Mouse (Mus musculus) adipocyte (in vitro differentiated cells): Measurements from ENCODE around the gene Pla2r1.

Source experiments
- DNase-seq: peaks from one replicate; pipeline ENCODE4 v3.0.0-alpha.2; 2016; ENCODE audit warnings: low spot score

Pla2r1 gene

DNA sequence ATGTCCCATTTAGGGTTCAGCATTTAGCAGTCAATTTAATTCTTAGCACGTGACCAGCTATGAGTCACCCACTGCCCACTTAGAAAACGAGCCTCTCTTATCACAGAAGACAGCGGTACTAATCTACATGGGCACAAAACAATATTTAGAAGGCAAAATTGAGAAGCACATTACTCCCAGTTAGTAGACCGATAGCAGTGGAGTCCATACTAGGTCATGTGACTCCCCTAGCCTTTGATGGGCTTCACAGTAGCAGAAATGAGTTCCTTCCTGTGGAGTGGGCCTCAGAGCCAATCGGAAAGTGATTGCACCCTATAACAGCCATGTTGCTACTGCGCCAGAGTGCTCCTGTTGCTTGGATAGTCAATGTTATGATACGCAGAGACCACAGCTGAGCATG, 148.3 kb downstream of the Pla2r1 start:
- no peak for DNase-seq

- DNase-seq, result no peak
These were observed 151.4 kb downstream of the Pla2r1 start for GRCm38 (mm10) chr2:60401694-60402093.

DNA sequence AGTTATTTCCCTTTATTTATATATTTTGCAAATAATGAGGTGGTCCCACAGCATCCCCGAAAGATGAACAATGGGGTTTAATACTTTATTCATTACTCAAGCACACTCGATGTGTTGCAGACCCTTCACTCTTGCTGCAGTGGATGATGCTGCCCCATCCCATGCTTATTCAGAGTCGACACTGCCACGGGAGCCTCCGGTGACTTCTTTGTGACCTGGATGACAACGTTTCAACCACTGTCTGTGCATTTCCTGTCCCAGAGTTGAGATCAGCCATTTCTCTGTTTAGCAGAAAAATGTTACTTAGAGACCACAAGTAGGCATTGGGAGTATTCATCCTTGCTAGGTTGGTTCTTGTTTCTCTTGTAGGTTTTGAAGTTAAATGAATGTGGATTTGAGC, 159.3 kb downstream of the Pla2r1 start:
- no peak for DNase-seq

- no peak for DNase-seq
These were observed 160.8 kb downstream of the Pla2r1 start for GRCm38 (mm10) chr2:60392286-60392685.

DNA sequence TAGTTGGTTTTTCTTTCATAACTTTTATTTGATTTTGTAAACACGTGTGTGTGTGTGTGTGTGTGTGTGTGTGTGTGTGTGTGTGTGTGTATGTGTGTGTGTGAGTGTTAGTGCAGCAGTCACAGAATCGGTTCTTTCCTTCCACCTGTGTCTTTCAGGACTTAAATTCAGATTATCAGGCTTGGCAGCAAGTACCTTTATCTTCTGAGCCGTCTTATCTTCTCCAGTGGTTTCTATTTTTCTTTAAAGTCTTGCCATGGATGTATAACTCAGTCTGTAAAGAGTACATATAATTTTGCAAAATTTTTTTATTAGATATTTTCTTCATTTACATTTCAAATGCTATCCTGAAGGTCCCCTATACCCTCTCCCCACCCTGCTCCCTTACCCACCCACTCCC, 165.7 kb downstream of the Pla2r1 start:
- no peak for DNase-seq

DNA sequence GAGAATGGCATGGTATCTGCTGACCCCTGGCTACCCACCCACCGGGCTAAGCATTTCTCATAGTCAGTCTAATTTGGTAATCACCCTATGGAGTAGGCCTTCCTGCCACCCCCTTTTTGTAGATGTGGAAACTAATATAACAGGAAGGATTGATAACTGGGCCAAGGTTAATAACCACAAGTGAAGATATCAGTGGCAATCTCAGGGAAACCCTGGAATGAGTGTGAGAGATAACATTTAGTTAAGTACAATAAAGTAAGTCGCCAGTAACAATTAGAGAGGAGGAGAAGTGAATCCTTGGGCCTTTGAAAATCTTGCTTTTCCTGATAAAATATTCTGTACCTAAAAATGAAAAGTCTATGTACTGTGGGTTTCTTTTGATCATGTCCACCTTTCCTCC, 166.3 kb downstream of the Pla2r1 start:
- DNase-seq, result no peak

DNA sequence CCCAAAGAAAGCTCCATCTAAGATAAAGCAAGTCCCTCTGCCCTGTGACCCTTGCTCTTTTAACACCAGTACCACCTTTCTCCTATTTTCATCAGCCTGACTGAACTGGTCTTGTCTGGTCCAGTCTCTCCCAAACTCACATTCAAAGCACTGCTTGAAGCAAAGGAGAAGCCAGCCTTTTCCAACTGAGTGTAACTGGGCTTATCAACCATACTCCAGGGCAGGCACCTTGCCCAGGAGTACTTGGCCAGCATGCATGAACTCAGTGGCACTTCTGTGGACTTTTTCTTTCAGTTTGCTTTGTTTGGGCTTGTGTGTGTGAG, 168.4 kb downstream of the Pla2r1 start:
- DNase-seq, result peak; percentile 87

- no peak for DNase-seq
These were observed 168.9 kb downstream of the Pla2r1 start for GRCm38 (mm10) chr2:60384083-60384762.

DNA sequence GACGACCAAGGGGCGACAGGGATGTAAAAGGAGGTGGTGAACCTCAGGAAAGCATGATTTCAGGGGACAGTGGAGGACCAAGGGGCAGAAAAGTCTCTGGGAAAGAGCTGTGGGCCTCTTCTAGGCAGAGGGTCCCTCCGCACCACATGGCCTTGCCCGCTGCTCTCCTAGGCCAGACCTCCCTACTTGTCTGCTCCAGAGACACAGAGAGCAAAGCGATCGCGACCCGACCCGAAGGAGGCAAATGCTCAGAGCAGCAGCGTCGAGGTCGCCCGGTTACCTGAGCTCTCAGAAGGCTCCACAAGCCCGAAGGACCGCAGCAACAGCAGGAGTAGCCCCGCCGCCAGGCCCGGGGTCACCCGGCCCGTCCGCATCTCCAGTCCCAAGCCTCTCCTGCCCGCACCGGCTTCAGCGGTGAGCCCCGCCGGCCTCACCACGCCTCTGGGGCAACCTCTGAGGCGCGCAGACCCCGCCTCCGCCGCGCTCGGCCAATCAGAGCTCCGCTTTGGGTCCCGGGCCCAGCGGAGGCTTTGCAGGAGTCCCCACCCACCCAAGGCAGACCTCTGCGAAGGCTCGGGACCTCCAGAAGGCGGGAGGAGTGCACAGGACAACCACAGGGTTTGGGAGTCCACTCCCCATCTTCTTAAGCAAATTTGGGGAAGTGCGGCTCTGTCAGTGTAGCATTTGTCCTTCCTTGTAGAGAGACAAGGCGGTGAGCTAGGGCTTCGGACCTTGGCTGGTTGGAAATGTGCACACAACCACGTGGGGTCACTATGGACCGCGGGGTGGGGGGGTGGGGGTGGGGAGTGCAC, 170.0 kb downstream of the Pla2r1 start, which contains the start of gene Ly75:
TSS of gene Ly75 (minus strand) at position 446 of the 812 bp plus-strand sequence.
- DNase-seq, result peak; percentile 66

DNA sequence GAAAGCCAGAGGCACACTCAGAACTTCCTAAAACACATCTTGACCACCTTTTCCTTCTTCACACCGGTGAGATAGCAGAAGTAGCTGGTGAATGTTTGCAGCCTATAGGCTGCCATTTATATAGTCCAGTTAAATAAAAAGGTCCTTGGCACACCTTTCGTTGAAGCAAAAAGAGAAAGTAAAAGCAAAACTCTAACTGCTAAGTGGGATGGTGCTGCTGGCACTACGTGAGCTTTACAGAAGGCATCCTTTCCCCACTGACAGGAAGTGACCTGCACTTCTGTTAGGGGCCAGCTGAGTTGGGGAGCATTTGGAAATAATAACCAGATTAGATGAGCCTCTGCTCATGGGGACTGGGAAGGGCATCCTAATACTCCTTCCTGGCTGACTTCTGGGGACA, 170.8 kb downstream of the Pla2r1 start:
- DNase-seq, result no peak

- DNase-seq, result peak; percentile 79
These were observed 175.8 kb downstream of the Pla2r1 start for GRCm38 (mm10) chr2:60377260-60377659.

DNA sequence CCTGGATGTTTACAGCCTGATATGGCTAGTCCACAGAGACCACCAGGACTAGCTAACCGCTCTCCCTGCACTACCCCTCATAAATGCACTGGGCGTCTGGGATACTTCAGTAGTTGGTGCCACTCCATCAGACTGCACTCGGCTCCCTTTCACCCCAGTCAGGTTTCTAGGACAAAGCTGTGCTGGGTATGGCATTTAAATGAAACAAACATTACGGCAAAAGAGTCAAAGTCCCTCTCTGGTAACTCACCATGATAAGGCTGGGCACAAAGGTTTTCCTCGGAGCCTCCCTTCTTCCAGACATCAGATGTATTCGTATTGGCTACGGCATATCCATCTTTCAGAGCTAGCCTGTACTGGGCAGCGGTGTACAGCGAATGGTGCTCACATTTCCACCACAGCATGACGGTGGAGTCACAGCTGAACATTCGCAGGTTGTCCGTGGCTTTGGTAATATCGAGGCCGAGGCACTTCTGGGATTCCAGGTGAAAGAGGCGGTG, 177.4 kb downstream of the Pla2r1 start:
- DNase-seq, result no peak

- DNase-seq, result no peak
These were observed 178.0 kb downstream of the Pla2r1 start for GRCm38 (mm10) chr2:60375126-60375525.

- DNase-seq, result no peak
These were observed 182.9 kb downstream of the Pla2r1 start for GRCm38 (mm10) chr2:60370188-60370587.

DNA sequence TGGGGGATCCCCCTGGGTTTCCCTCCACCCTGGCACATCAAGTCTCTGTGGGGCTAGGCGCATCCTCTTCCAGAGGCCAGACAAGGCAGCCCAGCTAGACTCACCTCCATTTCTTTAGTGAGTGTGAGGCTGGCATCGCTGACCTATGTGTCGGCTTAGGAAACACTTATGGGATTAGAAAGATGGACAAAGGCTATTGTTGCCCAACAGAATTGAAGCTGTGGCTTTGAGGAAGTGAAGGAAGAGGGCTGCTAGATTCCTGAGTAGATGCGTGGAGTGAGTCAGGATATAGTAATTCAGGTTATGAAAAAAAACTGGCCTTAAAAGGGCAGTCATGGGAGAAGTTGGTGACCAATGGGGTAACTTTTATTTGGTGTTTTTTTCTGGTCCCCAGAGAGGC, 183.7 kb downstream of the Pla2r1 start:
- peak; percentile 53 for DNase-seq

DNA sequence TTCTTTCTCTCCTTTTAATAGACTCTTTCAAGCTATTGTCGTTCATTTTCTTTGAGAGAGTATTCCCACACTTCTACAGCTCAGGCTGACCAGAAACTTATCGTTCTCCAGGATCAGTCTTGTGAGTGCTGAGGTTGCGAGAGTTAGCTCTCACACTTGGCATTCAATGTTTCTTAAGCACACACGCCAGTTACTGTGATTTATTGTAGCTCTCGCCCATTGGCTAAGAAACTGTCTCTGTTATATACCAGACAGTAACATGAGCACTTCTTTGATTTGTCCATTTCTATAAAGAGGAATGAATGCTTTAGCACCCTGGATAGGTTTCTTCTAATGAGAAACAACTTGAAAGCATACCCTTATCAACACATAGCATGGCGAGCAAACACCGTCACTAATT, 185.2 kb downstream of the Pla2r1 start:
- DNase-seq, result peak; percentile 60
